Mouse (Mus musculus): ENCODE measurements around the gene Sh3tc1. TPM values are rescaled to one million over a fixed set of nuclear protein-coding genes. Genes with fewer than 3 reads are reported as not detected.

Gene Sh3tc1
- polyA plus RNA-seq, 1 experiment from 2014 or later, result 2.9 TPM

DNA sequence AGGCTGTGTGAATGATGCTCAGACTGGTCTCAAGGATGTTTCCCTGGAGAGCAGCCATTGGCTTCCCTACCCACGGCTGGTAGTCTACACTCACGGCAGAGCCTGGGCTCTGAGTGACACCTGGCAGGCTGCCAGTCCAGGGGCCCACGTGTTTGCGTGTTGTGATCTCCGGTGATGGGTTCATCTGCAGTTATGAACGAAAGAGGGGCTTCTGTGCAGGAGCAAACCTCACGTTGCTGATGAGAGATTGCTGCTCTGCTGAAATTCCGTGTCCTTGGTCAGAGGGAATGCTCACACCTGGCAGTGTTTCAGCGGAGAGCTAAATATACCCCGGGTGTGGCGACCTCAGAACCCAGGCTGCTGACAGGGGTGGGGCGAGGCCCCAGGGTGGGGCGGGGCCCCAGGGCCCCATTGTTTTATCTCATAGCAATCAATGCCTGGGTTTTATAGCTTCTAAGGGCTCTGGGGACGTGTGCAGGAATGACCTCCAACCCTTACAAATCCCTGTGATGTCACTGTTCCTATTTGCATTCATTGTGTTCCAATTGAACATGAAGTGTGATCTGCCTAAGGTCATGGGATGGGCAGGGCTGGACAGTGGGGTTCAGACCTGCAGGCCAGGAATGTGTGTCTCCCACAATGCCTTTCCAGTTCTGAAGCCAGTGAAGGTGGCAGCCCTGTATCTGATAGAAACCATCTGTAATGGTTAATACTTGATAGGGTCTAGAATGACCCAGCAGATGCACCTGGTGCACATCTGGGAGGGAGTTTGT is 31.3 kb upstream of the Sh3tc1 start:
- no peak overlapping the region for H3K27ac ChIP-seq (replicated peaks; ENCODE audit: low read depth, low read length)

DNA sequence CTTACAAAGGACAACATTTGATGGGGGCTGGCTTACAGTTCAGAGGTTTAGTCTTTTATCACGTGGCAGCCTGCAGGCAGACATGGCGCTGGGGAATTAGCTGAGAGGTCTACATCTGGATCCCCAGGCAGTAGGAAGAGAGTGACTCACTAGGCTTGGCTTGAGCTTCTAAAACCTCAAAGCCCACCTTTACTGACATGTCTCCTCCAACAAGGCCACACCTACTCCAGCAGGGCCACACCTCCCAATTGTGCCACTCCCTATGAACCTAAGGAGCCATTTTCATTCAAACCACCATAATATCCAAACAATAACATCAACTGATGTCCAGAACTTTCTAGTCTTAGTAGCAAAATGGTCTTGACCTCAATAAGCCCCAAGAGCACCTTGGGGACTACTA is 30.5 kb upstream of the Sh3tc1 start:
- H3K9me3 ChIP-seq (replicated peaks; ENCODE audit: control insufficient read depth, low read length), result no peaks in the 10 kb centered on the region
- H3K27me3 ChIP-seq (ENCODE audit: control insufficient read depth, insufficient read depth, low read length), result no peaks in the 10 kb centered on the region
- H3K9ac ChIP-seq (replicated peaks; ENCODE audit: low read length), result no peak overlapping the region
- DNase-seq (ENCODE audit: low spot score), result no peak
- H3K27ac ChIP-seq (replicated peaks; ENCODE audit: low read depth, low read length), result no peak overlapping the region
- 92% methylated on average over 2 of the region's 2 CpGs for WGBS
- no peak overlapping the region for H3K4me3 ChIP-seq (ENCODE audit: low read depth, low read length)
- H3K4me1 ChIP-seq (ENCODE audit: control insufficient read depth, insufficient read depth, low read length), result no peaks in the 10 kb centered on the region
- H3K4me2 ChIP-seq (ENCODE audit: low read depth, low read length), result no peak overlapping the region
- no peaks in the 10 kb centered on the region for H3K36me3 ChIP-seq (replicated peaks; ENCODE audit: control insufficient read depth, insufficient read depth, low read depth, low read length)
- ATAC-seq (replicated peaks; ENCODE audit: insufficient number of reproducible peaks, low FRiP score, low TSS enrichment, low read depth), result no peak

More for the DNA sequence above, 31.3 kb upstream of the Sh3tc1 start:
- no peak overlapping the region for H3K9ac ChIP-seq (replicated peaks; ENCODE audit: low read length)
- H3K27me3 ChIP-seq (ENCODE audit: control insufficient read depth, insufficient read depth, low read length), result no peaks in the 10 kb centered on the region
- no peaks in the 10 kb centered on the region for H3K4me1 ChIP-seq (ENCODE audit: control insufficient read depth, insufficient read depth, low read length)
- no peaks in the 10 kb centered on the region for H3K36me3 ChIP-seq (replicated peaks; ENCODE audit: control insufficient read depth, insufficient read depth, low read depth, low read length)
- WGBS, result 73% methylated on average over 14 of the region's 14 CpGs
- ATAC-seq (replicated peaks; ENCODE audit: insufficient number of reproducible peaks, low FRiP score, low TSS enrichment, low read depth), result no peak
- H3K4me3 ChIP-seq (ENCODE audit: low read depth, low read length), result no peak overlapping the region
- DNase-seq (ENCODE audit: low spot score), result no peak
- H3K9me3 ChIP-seq (replicated peaks; ENCODE audit: control insufficient read depth, low read length), result no peaks in the 10 kb centered on the region
- no peak overlapping the region for H3K4me2 ChIP-seq (ENCODE audit: low read depth, low read length)

DNA sequence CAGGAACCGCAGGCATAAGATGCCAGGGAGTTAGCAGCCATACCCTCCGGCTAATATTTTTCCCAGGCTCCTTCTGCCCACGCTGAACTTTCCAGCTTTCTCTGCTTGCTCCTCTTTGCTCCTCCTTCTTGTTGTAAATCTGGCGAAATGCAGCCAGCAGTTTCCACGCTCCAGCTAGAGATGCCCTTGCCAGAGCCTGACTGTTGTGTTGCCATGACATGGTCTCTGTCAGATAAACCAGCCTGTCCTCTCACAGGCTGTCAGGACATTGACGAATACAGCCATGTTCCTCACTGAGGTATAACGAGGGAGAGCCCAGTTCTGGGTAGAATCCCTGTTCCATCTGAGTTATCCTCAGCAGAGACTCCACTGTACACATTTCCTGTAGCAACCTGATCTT is 29.2 kb upstream of the Sh3tc1 start:
- no peak for DNase-seq (ENCODE audit: low spot score)
- WGBS, result 89% methylated on average over 7 of the region's 7 CpGs
- Histone ChIP-seq H3K4me3 (ENCODE audit: low read depth, low read length) (no peak overlapping the region), H3K4me1 (ENCODE audit: control insufficient read depth, insufficient read depth, low read length) (no peaks in the 10 kb centered on the region), H3K4me2 (ENCODE audit: low read depth, low read length) (no peak overlapping the region), H3K9me3 (replicated peaks; ENCODE audit: control insufficient read depth, low read length) (no peaks in the 10 kb centered on the region), H3K27me3 (ENCODE audit: control insufficient read depth, insufficient read depth, low read length) (no peaks in the 10 kb centered on the region), H3K27ac (replicated peaks; ENCODE audit: low read depth, low read length) (no peak overlapping the region), H3K36me3 (replicated peaks; ENCODE audit: control insufficient read depth, insufficient read depth, low read depth, low read length) (no peaks in the 10 kb centered on the region), H3K9ac (replicated peaks; ENCODE audit: low read length) (no peak overlapping the region)
- ATAC-seq (replicated peaks; ENCODE audit: insufficient number of reproducible peaks, low FRiP score, low TSS enrichment, low read depth), result no peak

DNA sequence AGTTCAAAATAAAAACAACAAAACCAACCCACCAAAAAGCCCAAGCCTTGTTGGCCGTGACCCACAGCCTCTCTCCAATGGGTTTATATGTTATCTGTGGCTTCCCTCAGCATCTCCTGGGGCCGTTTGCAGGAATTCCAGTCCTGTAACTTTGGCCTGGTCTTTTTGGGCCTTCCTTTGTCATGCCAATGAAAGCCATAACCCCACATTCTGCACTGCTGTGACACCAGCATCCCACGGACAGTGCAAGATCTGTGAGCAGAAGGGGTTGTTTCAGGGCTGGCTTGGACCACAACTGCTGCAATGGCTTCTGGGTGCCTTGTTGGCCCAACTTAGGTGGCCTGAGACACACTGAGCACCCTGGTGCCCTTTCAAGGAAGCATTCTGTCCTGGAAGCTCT is 28.7 kb upstream of the Sh3tc1 start:
- no peaks in the 10 kb centered on the region for H3K4me1 ChIP-seq (ENCODE audit: control insufficient read depth, insufficient read depth, low read length)
- no peaks in the 10 kb centered on the region for H3K9me3 ChIP-seq (replicated peaks; ENCODE audit: control insufficient read depth, low read length)
- H3K9ac ChIP-seq (replicated peaks; ENCODE audit: low read length), result no peak overlapping the region
- H3K27me3 ChIP-seq (ENCODE audit: control insufficient read depth, insufficient read depth, low read length), result no peaks in the 10 kb centered on the region
- H3K36me3 ChIP-seq (replicated peaks; ENCODE audit: control insufficient read depth, insufficient read depth, low read depth, low read length), result no peaks in the 10 kb centered on the region
- H3K4me3 ChIP-seq (ENCODE audit: low read depth, low read length), result no peak overlapping the region
- H3K4me2 ChIP-seq (ENCODE audit: low read depth, low read length), result no peak overlapping the region
- H3K27ac ChIP-seq (replicated peaks; ENCODE audit: low read depth, low read length), result no peak overlapping the region
- ATAC-seq (replicated peaks; ENCODE audit: insufficient number of reproducible peaks, low FRiP score, low TSS enrichment, low read depth) (no peak), DNase-seq (ENCODE audit: low spot score) (no peak)
- WGBS, result 61% methylated on average over 3 of the region's 3 CpGs

DNA sequence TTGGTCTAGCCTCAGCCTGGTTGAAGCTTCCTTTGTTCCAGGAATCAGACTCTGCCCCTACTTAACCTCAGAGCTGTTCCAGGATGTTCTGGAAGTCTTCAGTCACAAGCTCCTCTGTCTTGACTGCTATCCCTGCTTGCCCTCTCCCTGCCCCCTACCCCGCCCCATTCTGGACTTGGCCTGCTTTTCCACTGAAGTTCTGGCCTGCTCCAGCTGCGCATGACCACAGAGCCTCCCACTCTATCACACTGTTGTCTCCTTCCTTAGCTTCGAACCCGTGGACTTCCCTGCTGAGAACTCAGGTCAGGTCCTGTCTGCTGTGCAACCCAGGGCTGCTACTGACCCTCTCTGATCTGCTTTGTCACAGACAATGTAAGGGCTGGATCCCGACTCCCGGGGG is 26.1 kb upstream of the Sh3tc1 start:
- H3K4me3 ChIP-seq (ENCODE audit: low read depth, low read length), result no peak overlapping the region
- DNase-seq (ENCODE audit: low spot score) (no peak), ATAC-seq (replicated peaks; ENCODE audit: insufficient number of reproducible peaks, low FRiP score, low TSS enrichment, low read depth) (no peak)
- 86% methylated on average over 6 of the region's 6 CpGs for WGBS
- H3K9ac ChIP-seq (replicated peaks; ENCODE audit: low read length), result no peak overlapping the region
- H3K4me1 ChIP-seq (ENCODE audit: control insufficient read depth, insufficient read depth, low read length), result no peaks in the 10 kb centered on the region
- H3K9me3 ChIP-seq (replicated peaks; ENCODE audit: control insufficient read depth, low read length), result no peaks in the 10 kb centered on the region
- H3K27ac ChIP-seq (replicated peaks; ENCODE audit: low read depth, low read length), result no peak overlapping the region
- H3K36me3 ChIP-seq (replicated peaks; ENCODE audit: control insufficient read depth, insufficient read depth, low read depth, low read length), result no peaks in the 10 kb centered on the region
- H3K4me2 ChIP-seq (ENCODE audit: low read depth, low read length), result no peak overlapping the region
- no peaks in the 10 kb centered on the region for H3K27me3 ChIP-seq (ENCODE audit: control insufficient read depth, insufficient read depth, low read length)

DNA sequence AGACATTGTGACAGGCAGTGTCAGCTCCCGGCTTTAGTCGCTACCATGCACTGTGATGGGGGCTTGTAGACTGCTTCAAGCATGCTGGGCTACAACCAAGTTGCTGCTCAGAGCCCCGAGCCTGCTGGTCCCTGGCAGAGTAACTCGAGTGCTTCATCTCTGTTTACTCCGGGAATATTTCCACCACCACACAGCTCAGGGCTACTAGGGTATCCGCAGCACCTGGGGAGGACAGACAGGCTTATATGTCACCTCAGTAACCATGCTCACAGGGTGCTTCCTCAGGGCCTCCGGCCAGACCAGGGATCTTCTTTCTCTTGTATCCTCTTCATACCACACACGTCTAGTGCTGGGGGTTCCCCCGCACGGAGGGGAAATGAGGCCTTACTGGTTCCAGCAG is 23.1 kb upstream of the Sh3tc1 start:
- Histone ChIP-seq H3K36me3 (replicated peaks; ENCODE audit: control insufficient read depth, insufficient read depth, low read depth, low read length) (no peaks in the 10 kb centered on the region), H3K27me3 (ENCODE audit: control insufficient read depth, insufficient read depth, low read length) (peaks cover 22% of the 10 kb centered on the region), H3K9me3 (replicated peaks; ENCODE audit: control insufficient read depth, low read length) (no peaks in the 10 kb centered on the region), H3K9ac (replicated peaks; ENCODE audit: low read length) (no peak overlapping the region), H3K4me3 (ENCODE audit: low read depth, low read length) (no peak overlapping the region), H3K4me1 (ENCODE audit: control insufficient read depth, insufficient read depth, low read length) (no peaks in the 10 kb centered on the region; the same call in 1 of the 2 replicates), H3K4me2 (ENCODE audit: low read depth, low read length) (no peak overlapping the region), H3K27ac (replicated peaks; ENCODE audit: low read depth, low read length) (no peak overlapping the region)
- DNase-seq (ENCODE audit: low spot score) (no peak), ATAC-seq (replicated peaks; ENCODE audit: insufficient number of reproducible peaks, low FRiP score, low TSS enrichment, low read depth) (no peak)
- WGBS, result 78% methylated on average over 10 of the region's 10 CpGs

DNA sequence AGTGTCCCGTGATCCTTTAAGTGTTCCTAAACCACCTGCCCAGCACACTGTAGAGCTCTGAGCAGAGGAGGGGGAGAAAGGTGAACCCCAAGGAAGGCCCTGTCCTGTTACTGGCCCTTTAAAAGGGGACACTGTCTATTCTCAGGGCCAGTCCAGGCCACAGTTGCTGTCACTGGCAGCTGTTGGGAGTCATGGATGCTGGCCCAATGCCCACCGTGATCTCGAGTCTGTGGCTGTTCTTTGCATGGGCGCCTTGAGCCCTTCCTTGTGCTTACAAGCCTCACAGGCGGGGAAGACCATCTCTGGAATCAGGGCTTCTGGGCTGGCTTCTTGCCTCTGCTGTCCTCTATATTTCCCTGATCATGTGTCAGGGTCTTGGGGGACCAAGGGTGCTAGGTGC is 22.6 kb upstream of the Sh3tc1 start:
- no peak for DNase-seq (ENCODE audit: low spot score)
- no peak overlapping the region for H3K9ac ChIP-seq (replicated peaks; ENCODE audit: low read length)
- no peak for ATAC-seq (replicated peaks; ENCODE audit: insufficient number of reproducible peaks, low FRiP score, low TSS enrichment, low read depth)
- 67% methylated on average over 5 of the region's 5 CpGs for WGBS
- no peak overlapping the region for H3K27ac ChIP-seq (replicated peaks; ENCODE audit: low read depth, low read length)
- H3K9me3 ChIP-seq (replicated peaks; ENCODE audit: control insufficient read depth, low read length), result no peaks in the 10 kb centered on the region
- no peaks in the 10 kb centered on the region; the same call in 1 of the 2 replicates for H3K4me1 ChIP-seq (ENCODE audit: control insufficient read depth, insufficient read depth, low read length)
- no peak overlapping the region for H3K4me3 ChIP-seq (ENCODE audit: low read depth, low read length)
- H3K4me2 ChIP-seq (ENCODE audit: low read depth, low read length), result no peak overlapping the region
- H3K27me3 ChIP-seq (ENCODE audit: control insufficient read depth, insufficient read depth, low read length), result peaks cover 23% of the 10 kb centered on the region
- no peaks in the 10 kb centered on the region for H3K36me3 ChIP-seq (replicated peaks; ENCODE audit: control insufficient read depth, insufficient read depth, low read depth, low read length)

DNA sequence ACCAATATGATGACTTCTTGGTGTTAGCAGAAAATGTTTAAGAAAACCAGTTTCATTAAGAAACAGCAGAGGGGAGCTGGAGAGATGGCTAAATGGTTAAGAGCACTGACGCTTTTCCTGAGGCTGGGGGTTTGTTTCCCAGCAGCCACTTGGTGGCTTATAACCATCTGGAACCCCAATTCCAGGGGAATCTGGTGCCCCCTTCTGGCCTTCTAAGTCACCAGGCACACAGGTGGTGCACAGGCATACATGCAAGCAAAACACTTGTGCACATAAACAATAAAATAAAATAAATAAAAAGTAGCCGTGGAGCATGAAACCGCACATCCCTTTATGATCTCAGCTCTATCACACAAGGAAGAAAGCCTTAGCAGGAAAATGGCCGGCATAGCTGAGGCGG is 21.5 kb upstream of the Sh3tc1 start:
- ATAC-seq (replicated peaks; ENCODE audit: insufficient number of reproducible peaks, low FRiP score, low TSS enrichment, low read depth) (no peak), DNase-seq (ENCODE audit: low spot score) (no peak)
- H3K4me2 ChIP-seq (ENCODE audit: low read depth, low read length), result no peak overlapping the region
- H3K9me3 ChIP-seq (replicated peaks; ENCODE audit: control insufficient read depth, low read length), result no peaks in the 10 kb centered on the region
- H3K4me3 ChIP-seq (ENCODE audit: low read depth, low read length), result no peak overlapping the region
- H3K36me3 ChIP-seq (replicated peaks; ENCODE audit: control insufficient read depth, insufficient read depth, low read depth, low read length), result no peaks in the 10 kb centered on the region
- WGBS, result 75% methylated on average over 5 of the region's 5 CpGs
- H3K27me3 ChIP-seq (ENCODE audit: control insufficient read depth, insufficient read depth, low read length), result peaks cover 26% of the 10 kb centered on the region
- H3K27ac ChIP-seq (replicated peaks; ENCODE audit: low read depth, low read length), result no peak overlapping the region
- H3K9ac ChIP-seq (replicated peaks; ENCODE audit: low read length), result no peak overlapping the region
- H3K4me1 ChIP-seq (ENCODE audit: control insufficient read depth, insufficient read depth, low read length), result no peaks in the 10 kb centered on the region; the same call in 1 of the 2 replicates

Data from embryonic facial prominence, embryonic 11.5 days (tissue).